Mouse (Mus musculus): Measurements from ENCODE around the gene Dhcr24.

DNA sequence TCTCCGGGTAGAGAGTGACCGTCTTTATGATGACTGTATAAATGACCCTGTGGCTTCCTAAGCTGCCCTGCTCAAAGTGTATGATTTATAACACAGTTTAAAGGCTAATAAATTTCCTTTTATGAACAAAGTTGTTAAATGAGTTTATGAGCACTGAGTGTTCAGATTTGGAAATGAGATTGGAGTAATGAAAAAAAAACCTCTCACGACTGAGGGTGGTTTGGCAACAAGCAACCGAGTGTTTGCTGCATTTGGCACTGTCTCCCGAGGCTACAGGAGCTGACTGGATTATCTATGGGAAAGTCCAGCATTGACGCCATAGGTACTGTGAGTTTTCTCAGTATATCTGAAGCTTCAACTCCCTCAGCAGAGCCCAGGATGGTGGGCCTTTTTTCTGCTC, 46.2 kb upstream of the Dhcr24 start:
- no peak for TF ChIP-seq POLR2A (IDR thresholded peaks at IDR 0.05; ENCODE audit: borderline replicate concordance, low read depth, low read length)
- no peak for TF ChIP-seq CTCF (IDR thresholded peaks at IDR 0.05; ENCODE audit: low read depth, low read length)
